Mouse (Mus musculus) embryo, embryonic 11.5 days (tissue): ENCODE measurements around the gene Rnf208.

Experiments used
- DNase-seq: peaks from one replicate; pipeline ENCODE4 v3.0.0-alpha.2; 2012; ENCODE audit warnings: low read depth, low spot score

Gene Rnf208

GRCm38 (mm10) chr2:25278928-25279882 is 37.1 kb downstream of the Rnf208 start:
- peak; percentile 56 for DNase-seq

GRCm38 (mm10) chr2:25285551-25285950 is 43.5 kb downstream of the Rnf208 start:
- DNase-seq: no peak

GRCm38 (mm10) chr2:25286314-25286713 is 44.3 kb downstream of the Rnf208 start:
- no peak for DNase-seq

- no peak for DNase-seq
Measured at GRCm38 (mm10) chr2:25286837-25287636, 45.0 kb downstream of the Rnf208 start.

- no peak for DNase-seq
Measured at GRCm38 (mm10) chr2:25287927-25288649, 46.0 kb downstream of the Rnf208 start, which contains the start of gene Tmem210. TSS of gene Tmem210 (plus strand) at chr2:25288145.

- DNase-seq: no peak
Measured at GRCm38 (mm10) chr2:25288734-25289345, 46.8 kb downstream of the Rnf208 start.

GRCm38 (mm10) chr2:25289651-25290050 is 47.6 kb downstream of the Rnf208 start, which contains the start of gene Lrrc26:
TSS of gene Lrrc26 (plus strand) at chr2:25289915.
- DNase-seq: no peak

- DNase-seq: no peak
Measured at GRCm38 (mm10) chr2:25290101-25290815, 48.2 kb downstream of the Rnf208 start.

- no peak for DNase-seq
Measured at GRCm38 (mm10) chr2:25290816-25291130, 48.7 kb downstream of the Rnf208 start.

GRCm38 (mm10) chr2:25291184-25292053 is 49.4 kb downstream of the Rnf208 start:
- no peak for DNase-seq

- DNase-seq: no peak
Measured at GRCm38 (mm10) chr2:25292054-25292544, 50.0 kb downstream of the Rnf208 start.

- DNase-seq: peak; percentile 53
Measured at GRCm38 (mm10) chr2:25292856-25293255, 50.8 kb downstream of the Rnf208 start.

- DNase-seq: no peak
Measured at GRCm38 (mm10) chr2:25293706-25294105, 51.7 kb downstream of the Rnf208 start.
